Mouse (Mus musculus): Measurements from ENCODE around the gene Nop16.
"Not testable (repeated sequence)": the region's sequence is repeated elsewhere in the genome, so short reads cannot be mapped to it uniquely, and the experiment has no call there.

Gene Nop16

GRCm38 (mm10) chr13:54589996-54590951 is at the start of gene Nop16, which contains the start of gene Higd2a:
TSS of gene Nop16 (minus strand) at chr13:54590090.
TSS of gene Higd2a (plus strand) at chr13:54590207.
- peak; percentile 95 for DNase-seq (ENCODE audit: low spot score in 2 of 2)

- DNase-seq (ENCODE audit: low spot score in 2 of 2): no peak
Observed at GRCm38 (mm10) chr13:54635011-54635410, 45.1 kb upstream of the Nop16 start.

DNA sequence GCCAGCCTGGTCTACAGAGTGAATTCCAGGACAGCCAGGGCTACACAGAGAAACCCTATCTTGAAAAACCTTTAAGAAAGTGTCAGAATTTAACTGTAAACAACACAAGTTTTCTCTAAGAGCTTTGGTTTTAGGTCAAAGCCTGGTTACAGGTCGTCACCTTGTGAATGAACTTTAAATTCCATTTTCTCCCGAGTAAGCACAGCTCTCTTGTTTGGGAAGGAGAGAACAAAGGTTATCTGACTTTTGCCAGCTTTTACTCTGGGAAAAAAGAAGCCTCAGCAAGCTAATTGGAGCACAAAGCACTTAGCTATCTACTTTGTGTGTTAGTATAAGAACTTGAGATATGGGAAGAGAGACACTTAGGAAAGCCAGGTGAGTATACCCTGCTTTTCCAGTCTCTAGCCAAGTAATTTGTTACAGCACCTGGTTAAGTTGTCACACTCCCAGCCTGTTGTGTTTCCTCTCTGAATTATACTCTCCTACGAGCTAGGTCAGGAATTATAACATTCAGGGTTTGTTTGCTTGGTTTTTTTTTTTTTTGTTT is 42.9 kb upstream of the Nop16 start:
- no peak for DNase-seq (ENCODE audit: low spot score in 2 of 2)

DNA sequence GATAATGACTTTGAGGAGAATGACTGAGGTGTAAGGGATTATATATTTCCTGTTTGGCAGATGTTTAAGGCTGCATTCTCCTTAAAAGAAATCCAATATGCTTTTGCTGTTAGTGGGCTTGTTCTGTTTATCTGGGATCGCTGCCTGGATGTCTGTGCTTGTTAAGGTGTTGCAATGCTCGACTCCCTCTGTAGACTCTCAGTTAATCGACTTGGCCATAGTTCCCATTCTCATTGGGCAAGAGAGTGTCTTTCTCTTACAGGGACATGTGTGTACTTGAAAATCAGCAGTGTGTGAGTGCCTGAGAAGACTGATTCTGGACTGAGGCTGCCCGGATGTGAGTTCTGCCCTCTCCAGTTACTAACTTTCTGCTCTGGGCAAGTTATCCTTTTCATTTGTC is 39.2 kb upstream of the Nop16 start:
- no peak for DNase-seq (ENCODE audit: low spot score in 2 of 2)

DNA sequence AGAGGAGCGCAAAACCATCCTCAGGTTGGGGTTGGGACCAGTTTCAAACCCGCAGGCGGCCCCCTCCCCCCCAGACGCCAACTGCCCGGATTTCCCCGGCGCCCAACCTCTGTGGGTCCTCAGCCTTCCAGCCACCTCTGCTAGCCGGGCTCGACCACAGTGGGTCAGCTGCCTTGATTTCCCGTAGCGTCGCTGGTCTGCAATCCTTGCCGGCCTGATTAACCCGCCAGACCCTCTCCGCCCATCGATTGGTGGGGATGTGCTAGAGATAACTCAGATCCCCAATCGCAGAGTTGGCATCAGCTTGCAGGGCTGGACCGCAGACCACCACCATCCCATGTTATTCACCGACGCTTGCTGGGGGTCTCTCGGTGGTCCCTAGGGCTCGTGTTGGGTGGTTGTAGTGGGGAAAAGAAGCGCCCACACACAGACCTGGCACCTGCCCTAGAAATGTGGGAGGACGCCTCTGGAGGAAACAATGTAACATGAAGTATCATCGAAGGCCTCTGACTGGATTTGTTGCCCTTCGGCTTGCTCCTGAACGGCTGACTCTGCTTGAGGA is 32.2 kb upstream of the Nop16 start:
- DNase-seq (ENCODE audit: low spot score in 2 of 2): no peak

DNA sequence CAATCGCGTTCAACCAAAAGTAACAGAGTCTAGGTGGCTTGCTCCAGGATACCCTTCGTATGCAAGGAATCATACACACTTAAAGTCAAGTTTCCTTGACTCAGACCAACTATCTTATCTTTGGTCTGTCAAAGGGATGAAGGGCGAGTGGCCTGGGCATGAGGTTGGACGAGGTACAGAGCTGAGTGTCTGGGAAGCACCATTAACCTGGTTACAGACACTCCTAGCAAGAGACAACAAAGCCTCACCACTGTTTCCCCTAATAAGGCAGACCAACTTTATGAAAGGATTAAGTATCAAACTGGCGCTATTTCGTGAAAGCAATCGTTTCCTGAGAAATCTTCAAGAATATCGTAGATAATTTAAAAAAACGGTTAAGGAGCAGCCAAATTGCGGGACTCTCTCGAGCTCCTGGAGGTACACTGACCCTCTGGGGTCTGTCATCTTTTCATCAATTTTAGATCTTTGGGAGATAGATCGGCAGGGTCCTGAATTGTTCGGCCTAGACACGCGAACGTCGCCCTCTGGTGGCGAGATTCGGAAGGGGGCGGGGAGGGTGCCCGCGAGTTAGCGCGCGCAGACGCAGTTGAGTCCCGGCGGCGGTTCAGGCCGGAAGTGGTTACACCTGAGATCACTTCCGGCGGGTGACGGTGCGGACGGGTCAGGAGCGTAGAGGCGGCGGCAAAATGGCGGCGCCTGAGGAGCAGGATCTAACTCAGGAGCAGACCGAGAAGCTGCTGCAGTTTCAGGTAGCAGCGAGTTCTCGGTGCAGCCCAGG is 31.5 kb upstream of the Nop16 start, which contains the start of gene Faf2:
Gene Faf2 (plus strand): TSS at position 630 of the 778 bp plus-strand sequence.
- peak; percentile 93 to 98 for DNase-seq (ENCODE audit: low spot score in 2 of 2)

DNA sequence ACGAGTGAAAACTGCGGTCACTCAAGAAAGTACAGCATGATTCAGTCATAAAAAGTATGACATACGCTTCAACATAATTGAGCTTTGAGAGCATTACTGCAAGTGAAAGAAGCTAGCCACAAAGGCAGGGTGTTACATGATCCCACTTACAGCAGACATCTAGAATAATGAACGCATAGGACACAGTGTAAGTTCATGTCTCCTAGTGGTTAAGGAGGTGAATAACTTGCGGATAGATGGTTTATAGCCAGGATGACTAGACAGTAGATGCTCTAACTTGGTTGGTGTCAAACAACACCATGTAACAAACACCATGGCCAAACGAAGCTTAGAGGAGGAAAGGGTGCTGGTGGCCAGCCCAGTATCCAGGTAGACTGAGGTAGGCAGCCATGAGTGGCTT is 27.1 kb upstream of the Nop16 start:
- no peak for DNase-seq (ENCODE audit: low spot score in 2 of 2)

DNA sequence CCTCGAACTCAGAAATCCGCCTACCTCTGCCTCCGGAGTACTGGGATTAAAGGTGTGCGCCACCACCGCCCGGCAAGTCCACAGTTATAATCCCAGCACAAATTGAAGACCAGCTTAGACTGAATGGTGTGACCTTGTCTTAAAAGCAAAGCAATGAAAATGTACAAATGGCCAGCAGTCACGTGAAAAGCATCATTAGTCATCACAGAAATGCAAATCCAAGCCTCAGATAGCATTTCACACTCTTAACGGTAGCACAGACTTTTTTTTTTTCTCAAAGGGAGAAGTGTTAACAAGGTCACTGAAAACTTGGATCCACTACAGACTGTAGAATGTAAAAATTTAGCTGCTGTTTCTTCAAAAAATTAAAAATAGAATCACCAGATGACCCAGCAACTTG is 26.4 kb upstream of the Nop16 start:
- no peak for DNase-seq (ENCODE audit: low spot score in 2 of 2)

DNA sequence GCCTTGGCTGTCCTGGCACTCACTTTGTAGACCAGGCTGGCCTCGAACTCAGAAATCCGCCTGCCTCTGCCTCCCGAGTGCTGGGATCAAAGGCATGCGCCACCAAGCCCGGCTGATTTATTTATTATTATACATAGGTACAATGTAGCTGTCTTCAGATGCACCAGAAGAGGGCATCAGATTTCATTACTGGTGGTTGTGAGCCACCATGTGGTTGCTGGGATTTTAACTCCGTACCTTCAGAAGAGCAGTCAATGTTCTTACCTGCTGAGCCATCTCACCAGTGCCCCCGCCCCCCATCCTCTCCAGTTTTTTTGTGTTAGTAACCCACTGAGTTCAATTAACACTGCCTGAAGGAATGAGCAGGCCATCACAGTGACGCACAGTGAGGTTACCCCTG is 23.3 kb upstream of the Nop16 start:
- DNase-seq (ENCODE audit: low spot score in 2 of 2): not testable (repeated sequence)

GRCm38 (mm10) chr13:54610972-54611754 is 21.3 kb upstream of the Nop16 start, which contains the start of gene Cltb:
TSS of gene Cltb (minus strand) at chr13:54611344.
- DNase-seq (ENCODE audit: low spot score in 2 of 2): peak; percentile 79 to 89

GRCm38 (mm10) chr13:54610613-54610971 is 20.7 kb upstream of the Nop16 start:
- DNase-seq (ENCODE audit: low spot score in 2 of 2): no peak

DNA sequence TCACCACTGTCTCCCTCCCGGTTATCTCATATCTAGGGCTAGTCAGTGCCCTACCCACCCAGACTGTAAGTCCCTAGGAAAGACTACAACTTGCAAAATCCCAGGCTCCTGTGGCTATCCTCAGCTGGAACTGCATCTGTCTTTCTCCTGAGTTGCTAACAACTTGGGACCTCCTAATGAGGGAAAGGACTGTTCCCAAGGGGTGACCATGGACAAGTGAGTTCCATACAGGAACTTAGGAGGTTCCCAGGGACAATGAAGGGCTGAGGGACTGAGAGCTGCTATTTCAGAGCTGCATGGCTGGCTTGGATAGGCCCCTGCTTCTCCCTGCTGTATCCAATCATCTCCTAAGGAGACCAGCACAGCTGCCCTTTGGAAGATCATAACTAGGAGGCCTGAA is 19.4 kb upstream of the Nop16 start:
- DNase-seq (ENCODE audit: low spot score in 2 of 2): no peak

DNA sequence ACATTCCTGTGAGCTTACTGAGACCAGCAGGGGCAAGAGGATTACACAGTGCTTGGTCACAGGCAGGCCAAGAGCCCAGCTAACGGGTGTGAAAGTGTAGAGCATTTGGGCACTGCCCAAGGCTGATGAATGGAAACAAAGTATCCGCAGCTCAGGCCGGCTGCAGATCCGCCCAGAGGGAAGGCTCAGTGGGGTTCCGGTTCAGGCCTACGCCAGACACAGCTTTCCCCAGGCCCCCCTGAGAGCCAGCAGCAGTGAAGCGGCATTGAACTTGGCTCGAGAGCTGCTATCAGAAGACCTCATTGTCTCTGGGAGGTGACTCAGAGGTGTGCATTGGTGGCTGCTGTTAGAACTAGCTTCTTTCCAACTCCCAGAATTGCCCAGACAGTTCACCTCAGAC is 18.8 kb upstream of the Nop16 start:
- peak in 1 of 2 experiments; percentile 39 for DNase-seq (ENCODE audit: low spot score in 2 of 2)

DNA sequence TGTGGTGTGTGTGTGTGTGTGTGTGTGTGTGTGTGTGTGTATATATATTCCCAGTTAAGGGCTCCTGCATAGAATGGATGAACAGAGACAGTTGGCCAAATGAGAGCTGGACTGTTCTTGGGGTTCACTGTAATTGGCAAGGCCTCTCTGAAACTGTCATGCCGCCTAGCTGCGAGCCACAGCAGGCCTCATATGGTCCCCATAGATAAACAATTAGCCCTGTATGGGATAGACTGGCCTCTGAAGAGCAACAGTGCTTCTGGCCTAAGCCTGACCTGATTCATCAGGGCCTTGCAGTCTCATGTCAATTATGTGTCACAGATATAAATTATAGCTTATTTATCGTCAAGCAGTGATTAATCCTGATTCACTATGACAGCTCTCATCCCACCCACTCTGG is 18.1 kb upstream of the Nop16 start:
- DNase-seq (ENCODE audit: low spot score in 2 of 2): no peak

DNA sequence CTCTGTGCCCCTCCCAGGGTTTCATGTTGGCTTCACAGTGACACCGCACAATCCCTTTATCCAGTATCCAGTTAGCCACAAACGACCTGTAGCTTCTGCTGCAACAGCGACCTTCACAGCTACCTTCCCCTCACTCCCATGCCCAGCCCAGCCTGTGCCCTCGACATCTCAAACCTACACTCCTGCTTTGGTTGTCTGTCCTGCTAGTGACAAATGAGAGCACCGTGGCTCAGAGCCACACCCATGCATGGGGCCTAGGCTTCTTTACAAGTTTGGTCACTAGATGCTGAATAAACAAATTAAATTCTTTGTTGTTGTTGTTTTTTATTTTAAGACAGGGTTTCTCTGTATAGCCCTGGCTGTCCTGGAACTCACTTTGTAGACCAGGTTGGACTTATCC is 17.3 kb upstream of the Nop16 start:
- DNase-seq (ENCODE audit: low spot score in 2 of 2): no peak

DNA sequence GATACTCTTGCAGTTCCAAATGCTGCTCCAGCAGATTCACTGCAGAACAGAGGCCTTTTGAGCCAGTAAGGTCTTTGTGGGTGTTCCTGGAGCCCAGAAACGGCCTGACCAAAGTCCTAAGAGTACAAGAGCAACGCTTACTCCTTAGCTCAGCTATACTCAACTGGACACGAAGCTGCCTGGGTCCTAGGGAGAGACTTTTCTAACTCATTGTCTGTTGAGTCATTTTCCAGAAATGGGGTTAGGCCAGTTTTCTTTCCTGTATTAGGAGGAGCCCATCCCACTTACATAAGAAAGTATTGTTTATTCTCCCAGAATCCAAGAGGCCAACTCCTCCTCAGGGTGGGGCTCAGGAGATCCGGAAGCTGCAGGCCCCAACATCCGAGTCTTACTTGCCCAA is 15.5 kb upstream of the Nop16 start:
- DNase-seq (ENCODE audit: low spot score in 2 of 2): no peak

- no peak for DNase-seq (ENCODE audit: low spot score in 2 of 2)
Observed at GRCm38 (mm10) chr13:54604221-54604620, 14.3 kb upstream of the Nop16 start.

- no peak for DNase-seq (ENCODE audit: low spot score in 2 of 2)
Observed at GRCm38 (mm10) chr13:54603501-54603900, 13.6 kb upstream of the Nop16 start.

- DNase-seq (ENCODE audit: low spot score in 2 of 2): no peak
Observed at GRCm38 (mm10) chr13:54602639-54603111, 12.8 kb upstream of the Nop16 start.

DNA sequence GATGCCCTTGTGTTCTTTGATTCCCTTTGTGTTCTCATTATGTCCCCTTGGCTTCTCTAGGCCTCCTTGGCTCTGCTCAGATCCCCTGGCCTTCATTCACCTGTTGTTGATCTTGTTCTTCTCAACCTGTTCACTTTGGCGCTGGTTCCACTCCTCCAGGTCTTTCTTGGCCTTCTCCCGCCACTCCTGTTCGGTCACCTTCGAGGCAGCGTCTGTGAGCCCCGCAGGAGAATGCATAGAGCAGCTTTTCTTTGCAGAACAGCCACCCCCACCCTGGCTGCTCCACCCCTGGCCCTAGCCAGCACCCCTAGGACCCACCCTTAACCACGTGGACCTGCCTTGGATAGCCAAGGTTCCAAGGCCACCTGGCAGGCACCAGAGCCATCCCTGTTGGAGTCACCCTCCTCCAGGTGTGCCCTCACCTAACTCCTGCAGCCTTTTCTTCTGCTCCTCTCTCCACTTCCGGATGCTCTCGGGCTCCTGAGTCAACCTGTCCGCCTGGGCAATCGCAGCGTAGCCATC is 8.8 kb upstream of the Nop16 start:
- DNase-seq (ENCODE audit: low spot score in 2 of 2): no peak

- DNase-seq (ENCODE audit: low spot score in 2 of 2): no peak
Observed at GRCm38 (mm10) chr13:54596870-54597269, 7.0 kb upstream of the Nop16 start.
